Comparison of ENCODE assay signal across 8 mouse cellular contexts in genomic region chr7:27355261-27355660, GRCm38 (mm10). TPM values are rescaled to one million over a fixed set of nuclear protein-coding genes. Genes with fewer than 3 reads are reported as not detected.
DNase-seq lines count a peak whose midpoint lies in the region; ATAC-seq and TF ChIP-seq lines count a peak whose summit lies in the region.

No protein-coding gene starts in this region.

- TF ChIP-seq CTCF in bone marrow, adult 2 months (IDR thresholded peaks at IDR 0.05; ENCODE audit: control insufficient read depth, insufficient read depth, low read length) = no peak

- no peaks in the 10 kb centered on the region for H3K9me3 ChIP-seq in heart, embryonic 15.5 days (replicated peaks)
- no peaks in the 10 kb centered on the region for H3K9me3 ChIP-seq in hindbrain, embryonic 11.5 days (ENCODE audit: control insufficient read depth, low read length)
- peaks cover 2% of the 10 kb centered on the region; the same call in 1 of the 2 replicates for H3K9me3 ChIP-seq in midbrain, embryonic 11.5 days (ENCODE audit: control insufficient read depth, low read length)

- peaks cover 5% of the 10 kb centered on the region; the same call in 1 of the 2 replicates for H3K36me3 ChIP-seq in heart, embryonic 15.5 days
- no peaks in the 10 kb centered on the region for H3K36me3 ChIP-seq in hindbrain, embryonic 11.5 days (ENCODE audit: control insufficient read depth, insufficient read depth, low read length)
- peaks cover 2% of the 10 kb centered on the region; the same call in 1 of the 2 replicates for H3K36me3 ChIP-seq in midbrain, embryonic 11.5 days (ENCODE audit: control insufficient read depth, insufficient read depth, low read length)

- H3K27me3 ChIP-seq in heart, embryonic 15.5 days = no peaks in the 10 kb centered on the region
- H3K27me3 ChIP-seq in hindbrain, embryonic 11.5 days (ENCODE audit: control insufficient read depth, insufficient read depth, low read length) = peaks cover 15% of the 10 kb centered on the region
- peaks cover 17% of the 10 kb centered on the region for H3K27me3 ChIP-seq in midbrain, embryonic 11.5 days (ENCODE audit: control insufficient read depth, insufficient read depth, low read length)

- H3K4me3 ChIP-seq in heart, embryonic 15.5 days = peak overlapping the region; percentile 65
- H3K4me3 ChIP-seq in bone marrow, adult 2 months (replicated peaks; ENCODE audit: control insufficient read depth, low read depth, low read length) = peak overlapping the region; percentile 80
- H3K4me3 ChIP-seq in hindbrain, embryonic 11.5 days (ENCODE audit: low read depth, low read length) = peak overlapping the region; percentile 67
- peak overlapping the region; percentile 69 for H3K4me3 ChIP-seq in midbrain, embryonic 11.5 days (ENCODE audit: low read depth, low read length)

- intact Hi-C loops in left cerebral cortex, postnatal 4 days (cut with DNase I) = no loop called here

- peaks cover 26% of the 10 kb centered on the region for H3K4me1 ChIP-seq in heart, embryonic 15.5 days (replicated peaks)
- H3K4me1 ChIP-seq in bone marrow, adult 2 months (ENCODE audit: control insufficient read depth, insufficient read depth, low read length) = no peaks in the 10 kb centered on the region; the same call in 1 of the 2 replicates
- H3K4me1 ChIP-seq in hindbrain, embryonic 11.5 days (replicated peaks; ENCODE audit: control insufficient read depth, insufficient read depth, low read length) = peaks cover 5% of the 10 kb centered on the region; the same call in 1 of the 2 replicates
- peaks cover 9% of the 10 kb centered on the region for H3K4me1 ChIP-seq in midbrain, embryonic 11.5 days (ENCODE audit: control insufficient read depth, insufficient read depth, low read length)

- WGBS in heart, embryonic 15.5 days = 7% methylated on average over 14 of the region's 14 CpGs
- WGBS in bone marrow, adult 2 months = 17% methylated on average over 14 of the region's 14 CpGs
- 10% methylated on average over 14 of the region's 14 CpGs for WGBS in hindbrain, embryonic 11.5 days
- WGBS in midbrain, embryonic 11.5 days = 9% methylated on average over 12 of the region's 14 CpGs

- TF ChIP-seq POLR2A in bone marrow, adult 2 months (IDR thresholded peaks at IDR 0.05; ENCODE audit: borderline replicate concordance, control insufficient read depth, low read depth, low read length) = no peak

- 0 out of 2 replicates have a peak overlapping the region, but pooled peaks have one; percentile 35 for H3K27ac ChIP-seq in heart, embryonic 15.5 days
- H3K27ac ChIP-seq in bone marrow, adult 2 months (ENCODE audit: control insufficient read depth, insufficient read depth, low read depth, low read length, poor library complexity) = peak overlapping the region; percentile 28
- no peak overlapping the region for H3K27ac ChIP-seq in hindbrain, embryonic 11.5 days (ENCODE audit: low read depth, low read length)
- H3K27ac ChIP-seq in midbrain, embryonic 11.5 days (ENCODE audit: low read depth, low read length) = no peak overlapping the region

- H3K4me2 ChIP-seq in heart, embryonic 15.5 days = peak overlapping the region; percentile 83
- H3K4me2 ChIP-seq in hindbrain, embryonic 11.5 days (replicated peaks; ENCODE audit: low read depth, low read length) = peak overlapping the region; percentile 68
- H3K4me2 ChIP-seq in midbrain, embryonic 11.5 days = peak overlapping the region; percentile 64

- ATAC-seq in heart, embryonic 15.5 days (replicated peaks; ENCODE audit: insufficient number of reproducible peaks, insufficient read depth, low FRiP score, low read depth) = no peak
- ATAC-seq in hindbrain, embryonic 11.5 days (ENCODE audit: low FRiP score) = no peak; the same call in 1 of the 2 replicates
- ATAC-seq in midbrain, embryonic 11.5 days (ENCODE audit: low FRiP score) = peak; percentile 2; the same call in 1 of the 2 replicates

- no peak for DNase-seq in heart, adult 8-10 months (ENCODE audit: low spot score)
- DNase-seq in hindbrain, embryonic 11.5 days (ENCODE audit: low spot score) = peak; percentile 41
- DNase-seq in midbrain, embryonic 11.5 days (ENCODE audit: low spot score, missing footprints) = no peak
- no peak for DNase-seq in thymus, adult 18-20 months
- no peak for DNase-seq in left cerebral cortex, postnatal 4 days
- DNase-seq in right cerebral cortex, postnatal 14 days = no peak

- peak overlapping the region; percentile 52 for H3K9ac ChIP-seq in heart, embryonic 15.5 days
- H3K9ac ChIP-seq in hindbrain, embryonic 11.5 days (ENCODE audit: low read depth, low read length) = peak overlapping the region; percentile 77
- peak overlapping the region; percentile 74 for H3K9ac ChIP-seq in midbrain, embryonic 11.5 days (ENCODE audit: low read length)

RNA-seq across cellular contexts. Expression of gene Shkbp1, which starts 0.6 kb away (rescaled TPM):
- 19.8 and 29.4 TPM in 2 replicates for polyA plus RNA-seq in heart, embryonic 15.5 days (2015; fragmentation: Nextera tagmentation; extraction: Ambion mirVana)
- 1 to 10 TPM; 4.8 to 8.0 (median 6.0) TPM for total RNA-seq in heart, adult 8-10 months (2022)
- 44.6 and 80.0 TPM in 2 replicates for polyA plus RNA-seq in bone marrow, adult 2 months (2011; ENCODE audit: insufficient read depth, insufficient read length, low replicate concordance, missing spikeins)
- 51.5 and 56.7 TPM in 2 replicates for polyA plus RNA-seq in hindbrain, embryonic 11.5 days (2014; fragmentation: Nextera tagmentation; extraction: Ambion mirVana)
- polyA plus RNA-seq in midbrain, embryonic 11.5 days (2014; fragmentation: Nextera tagmentation; extraction: Ambion mirVana) = 45.9 and 50.7 TPM in 2 replicates
- 10 to 100 TPM; 47.2 to 52.4 TPM for total RNA-seq in left cerebral cortex, postnatal 4 days (2021)

RNA-seq across cellular contexts. Expression of gene Gm20479, which starts 2.0 kb away (rescaled TPM):
- polyA plus RNA-seq in heart, embryonic 15.5 days (2015; fragmentation: Nextera tagmentation; extraction: Ambion mirVana) = 0.34 TPM in 1 of 2 replicates, not detected in the other
- not detected for total RNA-seq in heart, adult 8-10 months (2022)
- not detected in 2 replicates for polyA plus RNA-seq in bone marrow, adult 2 months (2011; ENCODE audit: insufficient read depth, insufficient read length, low replicate concordance, missing spikeins)
- polyA plus RNA-seq in hindbrain, embryonic 11.5 days (2014; fragmentation: Nextera tagmentation; extraction: Ambion mirVana) = 0.33 and 0.57 TPM in 2 replicates
- polyA plus RNA-seq in midbrain, embryonic 11.5 days (2014; fragmentation: Nextera tagmentation; extraction: Ambion mirVana) = not detected in 2 replicates
- not detected for total RNA-seq in left cerebral cortex, postnatal 4 days (2021)

RNA-seq across cellular contexts. Expression of gene Ltbp4, which starts 17.8 kb away (rescaled TPM):
- 61.7 and 99.9 TPM in 2 replicates for polyA plus RNA-seq in heart, embryonic 15.5 days (2015; fragmentation: Nextera tagmentation; extraction: Ambion mirVana)
- total RNA-seq in heart, adult 8-10 months (2022) = 100 to 1,000 TPM; 166 to 198 (median 187) TPM
- 1.3 and 5.8 TPM in 2 replicates for polyA plus RNA-seq in bone marrow, adult 2 months (2011; ENCODE audit: insufficient read depth, insufficient read length, low replicate concordance, missing spikeins)
- polyA plus RNA-seq in hindbrain, embryonic 11.5 days (2014; fragmentation: Nextera tagmentation; extraction: Ambion mirVana) = 2.4 and 3.9 TPM in 2 replicates
- polyA plus RNA-seq in midbrain, embryonic 11.5 days (2014; fragmentation: Nextera tagmentation; extraction: Ambion mirVana) = 2.9 and 5.8 TPM in 2 replicates
- total RNA-seq in left cerebral cortex, postnatal 4 days (2021) = 10 to 100 TPM; 41.9 to 52.7 TPM

Comparison
In these comparisons a context has a peak if more than half of its experiments do, and no peak if none do; other contexts are left out.
1. H3K27ac ChIP-seq: peak in heart, embryonic 15.5 days (single experiment) and bone marrow, adult 2 months (single experiment); none in hindbrain, embryonic 11.5 days (single experiment) and midbrain, embryonic 11.5 days (single experiment).
2. Peak in every context shown above with its lines, with median percentiles within 50 percentile points of each other: H3K4me2 ChIP-seq, H3K4me3 ChIP-seq and H3K9ac ChIP-seq.